Mouse (Mus musculus): ENCODE data around the gene Gm42957.
"Not testable (repeated sequence)": the region's sequence is repeated elsewhere in the genome, so short reads cannot be mapped to it uniquely, and the experiment has no call there.

Gene Gm42957

DNA sequence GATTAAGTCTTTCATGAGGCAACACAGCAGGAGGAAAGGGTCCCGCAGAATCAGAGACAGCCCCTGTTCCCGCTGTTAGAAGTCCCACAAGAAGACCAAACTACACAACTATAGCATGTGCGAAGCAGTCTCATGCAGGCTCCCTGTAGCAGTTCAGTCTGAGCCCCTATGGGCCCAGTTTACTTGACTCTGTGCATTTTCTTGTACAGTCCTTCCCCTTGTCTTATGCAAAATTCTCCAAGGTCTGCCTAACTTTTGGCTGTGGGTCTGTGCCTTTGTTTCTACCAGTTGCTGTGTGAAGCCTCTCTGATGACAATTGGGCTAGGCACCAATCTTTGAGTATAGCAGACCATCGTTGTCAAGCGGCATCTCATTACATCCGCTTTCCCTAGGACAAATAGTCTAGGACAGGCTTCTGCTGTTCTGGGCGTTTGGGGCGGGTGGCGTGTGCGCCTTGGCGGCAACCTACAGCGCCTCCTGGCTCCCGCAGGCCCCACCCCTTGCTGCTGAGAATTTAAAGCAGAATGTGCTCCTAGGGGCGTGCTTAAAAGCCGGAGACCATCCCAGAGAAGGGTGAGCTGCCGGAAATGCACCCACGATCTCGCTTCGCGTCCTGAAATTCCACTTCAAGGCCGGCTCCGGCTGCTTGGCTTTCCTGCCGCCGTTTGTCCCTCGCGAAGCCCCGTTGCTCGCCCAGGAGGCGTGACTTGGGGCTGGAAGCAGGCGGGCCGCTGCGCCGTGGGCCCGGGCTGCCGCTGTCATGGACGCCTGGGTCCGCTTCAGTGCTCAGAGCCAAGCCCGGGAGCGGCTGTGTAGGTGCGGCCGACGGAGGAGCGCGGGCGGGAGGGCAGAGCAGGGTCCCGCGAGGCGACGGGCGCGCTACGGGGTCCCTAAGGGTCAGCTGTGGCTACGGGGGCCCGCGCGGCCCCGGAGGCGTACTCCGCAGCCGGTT, at the start of gene Gm42957, which contains the start of gene Pex11b:
TSS of gene Gm42957 (plus strand) at position 547 of the 952 bp plus-strand sequence.
TSS of gene Pex11b (plus strand) at position 449 of the 952 bp plus-strand sequence.
- peak; percentile 90 to 95 for DNase-seq

DNA sequence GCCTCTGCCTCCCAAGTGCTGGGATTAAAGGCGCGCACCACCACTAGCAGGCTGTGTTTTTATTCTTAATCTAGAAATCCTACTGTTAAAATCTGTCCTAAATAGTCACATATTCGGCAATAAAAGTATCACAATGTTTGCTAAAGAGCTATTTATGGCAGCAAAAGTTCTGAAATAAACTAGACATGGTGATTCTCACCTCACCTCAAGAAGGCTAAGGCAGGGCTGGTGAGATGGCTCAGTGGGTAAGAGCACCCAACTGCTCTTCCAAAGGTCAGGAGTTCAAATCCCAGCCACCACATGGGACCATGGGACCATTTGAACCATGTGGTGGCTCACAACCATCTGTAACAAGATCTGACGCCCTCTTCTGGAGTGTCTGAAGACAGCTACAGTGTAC, 44.6 kb upstream of the Gm42957 start:
- DNase-seq, result no peak

DNA sequence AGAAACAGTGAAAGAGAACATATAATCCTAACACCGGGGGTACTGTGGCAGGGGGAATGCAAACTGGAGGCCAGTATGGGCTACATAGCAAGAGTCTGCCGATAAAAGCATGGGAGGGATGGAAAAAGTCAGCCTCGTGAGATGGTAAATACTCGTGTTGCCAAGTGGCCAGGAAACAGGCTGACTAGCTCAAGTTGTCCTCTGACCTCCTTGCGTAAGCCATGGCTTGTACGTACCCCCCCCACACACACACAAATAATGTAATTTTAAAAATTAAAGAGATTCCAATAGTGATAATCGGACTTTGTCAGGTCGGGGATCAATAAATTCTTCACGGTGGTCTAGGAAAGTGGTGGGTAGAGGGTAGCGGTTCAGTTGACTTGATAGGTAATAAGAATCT, 41.9 kb upstream of the Gm42957 start:
- DNase-seq, result peak; percentile 60 to 70

DNA sequence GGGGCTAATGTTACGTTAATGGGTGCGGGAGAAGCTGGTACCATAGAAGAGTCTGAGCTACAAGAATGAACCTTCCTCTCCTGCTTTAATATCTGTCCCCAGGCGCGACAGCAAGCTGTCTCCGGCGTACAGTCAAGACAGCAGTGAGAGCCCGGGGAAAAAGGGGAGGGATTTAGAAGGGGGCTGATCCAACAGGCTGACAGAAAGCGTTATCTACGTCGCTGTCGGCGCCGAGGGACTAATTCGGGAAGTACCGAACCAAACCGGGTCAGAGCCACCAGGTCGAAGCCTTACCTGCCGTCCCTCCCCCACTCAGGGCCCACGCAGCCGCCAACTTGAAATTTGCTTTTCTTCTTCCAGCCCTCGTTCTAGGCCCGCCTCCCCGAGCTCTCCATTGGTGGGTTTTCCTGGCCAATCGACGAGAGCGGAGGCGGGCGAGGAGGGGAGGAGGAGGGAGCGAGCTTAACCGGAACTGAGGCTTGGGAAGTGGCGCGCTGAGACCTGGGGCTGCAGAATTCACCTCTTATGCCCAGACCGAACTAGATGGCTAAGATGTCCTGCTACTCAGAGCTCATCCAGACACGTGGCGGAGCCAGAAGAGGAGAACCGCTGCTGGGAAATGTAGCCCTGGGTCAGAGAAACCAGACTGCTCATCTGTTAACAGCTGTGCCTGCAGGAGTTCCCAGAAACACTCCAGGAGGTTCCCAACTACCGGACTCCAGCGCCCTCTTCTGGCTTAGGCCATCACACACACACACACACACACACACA, 41.3 kb upstream of the Gm42957 start, which contains the start of gene Polr3gl:
TSS of gene Polr3gl (minus strand) at position 392 of the 771 bp plus-strand sequence.
- DNase-seq, result peak; percentile 96 to 97

DNA sequence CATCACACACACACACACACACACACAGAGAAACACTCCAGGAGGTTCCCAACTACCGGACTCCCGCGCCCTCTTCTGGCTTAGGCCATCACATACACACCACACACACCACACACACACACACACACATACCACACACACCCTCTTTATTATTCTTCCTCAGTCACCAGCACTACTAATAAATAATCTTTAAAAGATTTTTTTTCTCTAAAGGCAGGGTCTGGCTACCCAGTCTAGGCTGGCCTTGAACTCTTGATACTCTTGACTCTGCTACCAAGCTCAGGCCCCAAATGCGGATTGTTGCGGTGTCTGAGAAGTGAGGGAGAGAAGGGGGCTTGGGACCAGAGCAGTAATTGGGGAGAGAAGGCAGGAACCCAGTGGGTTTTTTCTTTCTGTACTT, 40.4 kb upstream of the Gm42957 start:
- DNase-seq, result no peak

DNA sequence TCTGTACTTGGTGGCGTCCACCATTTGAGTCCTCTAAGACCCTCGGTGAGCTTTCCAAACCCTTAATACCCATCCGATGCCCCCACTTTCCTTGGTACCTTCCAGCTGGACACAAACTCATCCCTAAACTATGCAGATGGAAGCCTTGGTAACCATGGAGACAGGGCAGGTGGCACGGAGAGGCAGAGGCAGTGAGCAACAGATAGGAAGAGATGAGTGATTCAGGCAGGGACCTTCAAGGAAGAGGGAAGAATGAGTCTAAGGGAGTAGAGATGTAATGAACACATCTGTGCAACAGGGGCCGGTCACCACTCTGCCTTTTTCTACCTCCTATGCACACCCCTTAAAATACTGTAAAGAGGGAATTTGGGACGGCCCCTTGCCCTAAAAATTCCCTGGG, 39.6 kb upstream of the Gm42957 start:
- DNase-seq, result no peak

DNA sequence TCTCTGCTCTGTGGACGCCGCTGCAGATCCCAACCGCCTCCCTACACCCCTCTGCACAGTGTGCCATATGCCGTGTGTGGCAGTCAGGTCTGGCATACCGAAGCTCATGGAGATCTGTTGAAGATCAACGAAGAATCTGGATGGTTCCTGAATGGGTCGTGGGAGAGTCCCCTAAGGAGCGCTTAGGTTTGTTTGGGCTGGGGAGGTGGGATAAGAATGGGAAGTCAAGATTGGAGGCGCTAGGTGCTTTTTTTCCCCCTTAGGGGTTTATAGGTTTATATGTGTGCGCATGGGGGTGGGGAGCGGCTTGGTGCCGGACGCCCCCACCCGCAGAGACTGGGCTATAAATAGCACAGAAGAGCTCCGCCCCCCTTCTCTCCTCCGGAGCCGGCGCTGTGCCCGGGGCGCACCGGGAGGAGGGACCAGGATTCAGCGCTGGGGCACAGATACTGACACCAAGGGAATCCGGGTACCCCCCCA, 39.0 kb upstream of the Gm42957 start, which contains the start of gene Ankrd34a:
TSS of gene Ankrd34a (plus strand) at position 409 of the 480 bp plus-strand sequence.
- DNase-seq, result peak in 1 of 2 experiments; percentile 70

DNA sequence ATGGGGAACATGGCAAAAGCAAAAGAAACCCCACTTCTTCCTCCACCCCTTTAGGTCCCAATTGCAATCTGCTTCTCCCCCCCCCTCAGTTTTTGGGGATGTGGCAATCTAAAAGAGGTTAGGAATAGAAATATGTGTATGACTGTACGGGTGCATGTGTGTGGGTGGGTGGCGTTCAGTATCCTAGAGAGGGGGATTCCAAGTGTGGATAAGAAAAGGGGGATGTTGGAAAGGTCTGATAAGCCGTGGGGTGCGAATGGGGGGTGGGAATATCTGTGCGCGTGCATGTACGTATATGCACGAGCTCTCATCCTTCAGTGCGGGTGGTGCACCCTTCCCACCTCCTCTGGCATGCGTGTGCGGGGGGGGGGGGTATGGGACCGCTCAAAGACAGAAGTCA, 38.4 kb upstream of the Gm42957 start:
- no peak for DNase-seq

DNA sequence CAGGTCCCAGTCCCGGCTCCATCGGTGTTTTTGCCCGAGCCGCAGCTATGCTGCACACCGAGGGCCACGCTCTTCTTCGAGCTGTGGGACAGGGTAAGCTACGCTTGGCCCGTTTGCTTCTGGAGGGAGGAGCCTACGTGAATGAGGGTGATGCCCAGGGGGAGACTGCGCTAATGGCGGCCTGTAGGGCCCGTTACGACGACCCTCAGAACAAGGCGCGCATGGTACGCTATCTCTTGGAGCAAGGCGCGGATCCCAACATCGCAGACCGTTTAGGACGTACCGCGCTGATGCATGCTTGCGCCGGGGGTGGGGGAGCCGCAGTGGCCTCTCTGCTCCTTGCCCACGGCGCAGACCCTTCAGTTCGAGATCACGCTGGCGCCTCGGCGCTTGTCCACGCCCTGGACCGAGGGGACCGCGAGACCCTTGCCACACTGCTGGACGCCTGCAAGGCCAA, 37.8 kb upstream of the Gm42957 start:
- peak in 1 of 2 experiments; percentile 27 for DNase-seq

DNA sequence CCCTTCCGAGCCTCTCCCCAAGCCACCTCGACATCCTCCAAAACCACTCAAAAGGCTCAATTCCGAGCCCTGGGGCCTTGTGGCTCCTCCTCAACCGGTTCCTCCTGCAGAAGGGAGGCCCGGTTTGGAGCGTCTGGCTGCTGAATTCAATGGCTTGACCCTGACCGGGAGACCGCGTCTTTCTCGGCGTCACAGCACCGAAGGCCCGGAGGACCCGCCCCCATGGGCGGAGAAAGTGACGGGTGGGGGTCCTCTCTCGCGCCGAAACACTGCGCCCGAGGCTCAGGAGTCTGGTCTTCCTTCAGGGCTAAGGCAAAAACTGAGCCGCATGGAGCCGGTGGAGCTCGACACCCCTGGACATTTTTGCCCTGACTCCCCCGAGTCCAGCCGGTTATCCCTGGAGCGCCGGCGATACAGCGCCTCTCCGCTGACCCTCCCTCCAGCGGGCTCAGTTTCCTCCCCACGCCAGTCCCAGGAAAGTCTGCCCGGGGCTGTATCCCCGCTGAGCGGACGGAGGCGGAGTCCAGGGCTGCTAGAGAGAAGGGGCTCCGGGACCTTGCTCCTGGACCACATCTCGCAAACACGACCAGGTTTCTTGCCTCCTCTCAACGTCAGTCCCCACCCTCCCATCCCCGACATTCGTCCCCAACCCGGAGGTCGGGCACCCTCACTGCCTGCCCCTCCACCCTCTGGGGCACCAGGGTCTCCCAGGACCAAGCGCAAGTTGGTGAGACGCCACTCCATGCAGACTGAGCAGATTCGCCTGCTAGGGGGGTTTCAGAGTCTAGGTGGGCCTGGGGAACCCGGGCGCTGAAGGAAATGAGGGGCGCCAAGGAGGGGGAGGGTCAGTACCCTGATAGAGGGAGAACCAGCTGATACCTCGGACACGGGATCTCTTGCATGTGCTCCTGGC, 36.9 kb upstream of the Gm42957 start:
- DNase-seq, result peak; percentile 59 to 79

DNA sequence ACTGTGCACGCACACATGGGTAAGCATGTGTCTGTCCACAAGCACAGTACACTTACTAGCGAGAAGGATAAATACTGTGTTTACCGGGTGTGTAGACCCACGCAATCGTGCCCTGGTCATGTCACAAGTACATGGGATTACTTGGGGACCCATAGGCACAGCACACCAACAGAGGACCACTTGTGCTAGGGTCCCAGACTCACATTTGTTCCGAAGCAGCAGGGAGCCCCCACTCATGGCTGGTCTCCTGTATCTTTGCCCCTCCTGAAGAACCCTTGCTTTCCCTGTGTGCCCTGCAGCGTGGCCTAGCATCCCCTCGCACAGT, 36.2 kb upstream of the Gm42957 start:
- DNase-seq, result no peak

DNA sequence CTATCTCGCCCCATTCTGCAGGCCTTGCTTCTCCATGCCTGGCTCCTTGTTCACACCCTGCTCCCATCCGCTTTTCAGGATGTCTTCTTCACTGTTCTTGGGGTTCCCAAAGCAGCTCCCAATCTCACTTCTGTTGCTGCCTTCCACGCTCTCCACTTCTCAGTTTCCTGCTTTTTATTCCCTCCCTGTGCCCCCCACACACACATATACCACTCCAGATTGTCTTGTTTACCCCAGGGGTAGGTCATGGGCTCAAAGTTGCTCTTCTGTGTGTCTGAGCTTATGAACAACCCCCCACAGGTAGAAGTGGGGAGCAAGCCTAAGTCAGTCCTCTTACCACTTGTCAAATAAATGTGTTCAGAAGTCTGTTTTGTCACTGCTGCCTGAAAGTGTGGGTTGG, 35.9 kb upstream of the Gm42957 start:
- DNase-seq, result no peak

DNA sequence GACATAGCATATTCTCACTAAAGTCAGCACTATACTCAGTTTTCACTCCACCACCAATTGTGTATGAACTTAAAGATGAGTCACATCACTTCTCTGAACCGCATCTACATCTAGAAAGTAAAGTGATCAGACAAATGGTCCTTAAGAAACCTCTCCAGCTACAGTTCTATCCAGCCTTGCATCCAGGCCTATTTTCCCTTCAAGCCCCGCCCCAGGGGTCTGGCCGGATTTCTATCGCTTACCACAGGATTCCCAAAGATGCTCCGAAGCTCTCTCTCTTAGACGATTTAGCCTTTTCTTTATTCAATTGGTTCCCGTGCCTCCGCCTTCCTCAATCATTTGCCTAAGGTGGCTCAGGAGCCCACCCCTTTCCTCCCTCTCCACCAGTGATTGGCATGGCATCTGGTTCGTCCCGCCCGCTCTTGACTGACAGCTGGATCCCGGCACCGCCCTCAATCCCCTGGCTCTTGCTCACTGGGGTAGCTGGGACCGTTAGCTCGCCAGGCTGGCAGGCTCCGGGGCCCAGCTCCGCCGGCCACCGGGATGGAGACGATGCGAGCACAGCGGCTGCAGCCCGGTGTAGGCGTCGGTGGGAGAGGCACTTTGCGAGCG, 34.5 kb upstream of the Gm42957 start, which contains the start of gene Lix1l:
TSS of gene Lix1l (plus strand) at position 511 of the 612 bp plus-strand sequence.
- peak; percentile 93 to 95 for DNase-seq

DNA sequence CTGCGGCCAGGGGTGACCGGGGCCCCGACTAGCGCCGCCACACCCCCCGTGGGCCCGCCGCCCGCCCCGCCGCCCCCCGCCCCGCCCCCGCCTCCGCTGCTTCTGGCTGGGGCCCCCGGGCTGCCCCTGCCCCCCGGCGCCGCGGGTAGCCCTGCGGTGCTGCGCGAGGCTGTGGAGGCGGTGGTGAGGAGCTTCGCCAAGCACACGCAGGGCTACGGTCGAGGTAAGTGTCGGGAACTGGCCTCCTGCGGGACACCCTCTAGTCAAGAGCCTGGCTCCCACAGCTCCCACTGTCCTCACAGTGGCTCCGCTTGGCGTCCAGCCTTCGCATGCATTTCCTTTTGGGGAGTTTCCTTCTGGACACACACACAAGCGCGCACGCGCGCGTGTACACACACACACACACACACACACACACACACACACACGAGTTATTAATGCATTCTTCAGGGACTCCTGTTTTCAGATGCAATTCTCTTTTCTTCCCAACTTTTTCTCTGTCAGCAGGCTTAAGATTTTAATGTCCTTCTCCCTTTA, 34.0 kb upstream of the Gm42957 start:
- peak; percentile 75 to 78 for DNase-seq

DNA sequence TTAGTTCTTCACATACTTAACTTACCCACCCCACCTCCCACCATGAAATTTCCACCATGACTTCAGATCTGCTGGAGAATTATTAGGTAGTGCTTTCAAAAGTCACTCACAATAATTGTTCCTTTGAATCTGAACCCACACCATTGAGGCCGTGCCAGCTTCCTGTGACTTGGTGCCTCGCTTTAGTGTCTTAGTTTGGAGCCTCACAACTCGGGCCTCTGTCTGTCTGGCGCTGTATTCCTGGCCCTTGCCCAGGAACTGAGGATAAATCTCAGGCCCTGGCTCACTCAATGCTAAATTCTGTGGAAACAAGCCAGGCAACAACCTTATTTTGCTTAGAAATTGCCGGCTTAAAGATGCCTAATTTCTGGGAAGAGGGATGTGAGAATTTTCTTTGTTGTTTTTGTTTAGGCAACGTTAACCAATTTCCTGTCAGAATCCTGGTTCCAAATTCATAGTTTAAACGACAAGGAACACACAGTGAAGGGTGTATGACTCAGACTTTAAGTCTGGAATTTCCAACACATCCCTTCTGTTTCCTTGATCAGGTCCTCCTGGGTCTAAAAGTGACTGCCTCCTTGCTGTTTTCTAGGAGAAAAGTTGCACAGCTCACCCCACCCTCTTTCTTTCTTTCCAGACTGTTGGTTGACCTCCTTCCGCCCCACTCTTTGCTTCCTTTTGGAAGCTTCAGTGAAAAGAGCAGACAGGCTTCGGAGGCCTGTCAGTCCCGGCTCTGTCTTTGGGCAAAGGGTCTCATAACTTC, 33.2 kb upstream of the Gm42957 start:
- peak; percentile 19 to 43 for DNase-seq

DNA sequence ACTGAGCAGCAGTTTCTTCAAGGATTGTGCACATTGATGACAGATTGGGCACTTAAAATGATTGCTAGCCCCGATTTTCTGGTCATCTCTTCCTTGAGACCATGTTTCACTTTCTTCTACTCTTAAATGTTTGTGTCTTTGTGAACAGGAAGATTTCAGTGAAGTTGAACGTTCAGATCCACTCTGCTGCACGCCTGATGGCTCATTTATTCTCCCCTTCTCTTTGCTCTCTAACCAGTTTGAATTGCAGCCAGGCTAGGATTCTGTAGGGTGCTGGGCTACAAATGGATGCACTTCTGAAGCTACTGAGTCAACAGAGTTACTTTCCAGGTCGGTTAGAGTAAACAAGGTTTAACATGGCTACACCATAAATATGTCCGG, 32.6 kb upstream of the Gm42957 start:
- DNase-seq, result no peak

DNA sequence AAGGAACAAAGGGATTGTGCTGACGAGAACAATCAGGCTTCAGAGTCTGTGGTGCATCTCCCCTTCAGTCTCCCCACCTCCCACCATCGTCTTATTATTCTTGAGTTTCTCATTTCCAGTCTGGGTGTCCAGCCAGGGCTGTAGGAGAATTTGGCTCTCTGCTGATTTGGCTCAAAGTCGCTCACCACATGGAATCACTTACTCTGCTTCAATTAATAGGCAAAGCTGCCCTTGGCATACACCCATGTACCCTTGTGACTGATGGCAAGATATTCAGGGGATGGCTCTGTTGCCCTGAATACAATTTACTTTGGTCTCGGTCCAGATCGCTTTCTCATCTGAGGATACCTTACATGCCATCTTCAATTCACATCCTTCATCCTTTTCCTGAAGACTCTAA, 32.0 kb upstream of the Gm42957 start:
- no peak for DNase-seq

DNA sequence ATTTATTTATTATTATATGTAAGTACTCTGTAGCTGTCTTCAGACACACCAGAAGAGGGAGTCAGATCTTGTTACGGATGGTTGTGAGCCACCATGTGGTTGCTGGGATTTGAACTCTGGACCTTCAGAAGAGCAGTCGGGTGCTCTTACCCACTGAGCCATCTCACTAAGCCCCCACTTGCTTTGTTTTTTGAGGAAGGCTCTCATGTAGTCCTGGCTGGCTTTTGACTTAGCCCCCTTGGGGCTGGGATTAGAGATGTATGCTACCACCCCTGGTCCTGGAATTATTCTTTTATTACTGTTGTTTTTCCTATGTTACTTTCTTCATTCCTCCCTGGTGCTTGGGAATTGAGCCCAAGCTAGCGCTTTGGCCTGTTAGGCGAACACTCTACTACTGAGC, 29.3 kb upstream of the Gm42957 start:
- not testable (repeated sequence) for DNase-seq

DNA sequence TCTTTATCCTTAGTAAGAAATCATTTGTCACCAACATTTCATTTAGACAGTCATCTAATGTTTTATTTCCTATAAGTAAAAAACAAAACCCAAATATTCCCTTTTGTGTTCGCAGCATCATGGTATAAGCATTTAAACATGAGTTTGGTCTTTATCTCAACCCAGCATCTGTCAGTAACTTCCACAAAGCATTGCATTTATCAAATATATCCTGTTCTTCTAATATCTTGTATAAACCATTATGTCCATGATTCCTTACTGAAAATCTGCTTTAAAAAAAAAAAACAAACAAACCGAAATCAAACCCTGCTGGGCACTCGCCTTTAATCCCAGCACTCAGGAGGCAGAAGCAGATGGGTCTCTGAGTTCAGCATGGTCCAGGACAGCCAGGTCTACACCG, 28.7 kb upstream of the Gm42957 start:
- DNase-seq, result no peak

DNA sequence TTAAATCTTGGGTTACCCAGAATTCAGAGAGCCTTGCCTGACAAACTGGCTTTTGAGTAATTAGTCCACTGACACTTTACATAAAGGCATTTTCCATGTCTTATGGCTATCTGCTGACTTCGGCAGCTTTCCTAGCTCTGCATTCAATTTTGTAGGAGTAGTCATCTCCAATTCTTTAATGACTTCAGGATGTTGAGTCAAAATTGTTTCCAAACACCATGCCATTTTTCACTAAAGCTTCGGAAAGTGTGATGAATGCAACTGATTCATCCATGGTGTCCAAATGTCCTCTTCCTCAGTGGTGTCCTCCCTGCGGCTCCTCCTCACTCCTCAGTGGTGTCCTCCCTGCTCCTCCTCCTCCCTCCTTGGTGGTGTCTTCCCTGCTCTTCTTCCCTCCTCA, 17.3 kb upstream of the Gm42957 start:
- no peak for DNase-seq

DNA sequence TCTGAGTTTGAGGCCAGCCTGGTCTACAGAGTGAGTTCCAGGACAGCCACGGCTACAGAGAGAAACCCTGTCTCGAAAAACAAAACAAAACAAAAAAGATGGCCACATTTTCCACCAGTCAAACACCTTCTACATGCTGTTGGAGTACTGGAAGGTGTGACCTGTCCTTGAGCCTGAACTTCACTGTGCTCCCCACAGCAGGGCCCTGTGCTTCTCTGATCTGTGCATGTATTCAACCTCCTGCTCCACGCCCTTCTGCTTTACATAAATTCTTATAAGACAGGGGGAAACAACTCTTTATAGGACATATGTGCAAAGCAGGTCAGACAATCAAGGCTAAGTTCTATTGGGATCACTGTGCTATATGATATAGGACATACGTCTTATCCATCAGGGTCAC, 12.1 kb upstream of the Gm42957 start:
- no peak for DNase-seq

All from kidney, postnatal 36 days (tissue).